Mouse (Mus musculus) neural tube, embryonic 15.5 days (tissue): ENCODE measurements at regions not wholly inside any gene's neighbourhood (a gene's known extent, or its start where the extent isn't known, plus 50 kb on each side); places are given as distances from the start of the nearest gene placed in this dataset.

Source experiments
- ATAC-seq: fragments of 200-750 bp; cut with Nextera tagmentation; 2 replicates; pipeline ENCODE4 v1.8.0; 2017; ENCODE audit warnings: mild to moderate bottlenecking, moderate TSS enrichment, moderate library complexity; ENCODE audit not compliant: low FRiP score
- H3K27ac ChIP-seq: fragments of 300-500 bp; sonication (generic); replicated peaks from 2 replicates; pipeline ENCODE4 v1.5.1; 2015; ENCODE audit warnings: mild to moderate bottlenecking, inconsistent platforms
- H3K27me3 ChIP-seq: fragments of 300-500 bp; sonication (generic); replicated peaks from 2 replicates; pipeline ENCODE4 v1.6.1; 2015; ENCODE audit warnings: inconsistent platforms
- H3K36me3 ChIP-seq: fragments of 300-500 bp; sonication (generic); 2 replicates; pipeline ENCODE4 v1.6.1; 2015; ENCODE audit warnings: inconsistent platforms
- H3K4me1 ChIP-seq: fragments of 300-500 bp; sonication (generic); 2 replicates; pipeline ENCODE4 v1.6.1; 2015; ENCODE audit warnings: inconsistent platforms
- H3K4me2 ChIP-seq: fragments of 300-500 bp; sonication (generic); 2 replicates; pipeline ENCODE4 v1.6.1; 2015; ENCODE audit warnings: inconsistent platforms, mild to moderate bottlenecking, moderate library complexity
- H3K4me3 ChIP-seq: fragments of 300-500 bp; sonication (generic); replicated peaks from 2 replicates; pipeline ENCODE4 v1.5.1; 2015; ENCODE audit warnings: mild to moderate bottlenecking, inconsistent platforms
- H3K9ac ChIP-seq: fragments of 300-500 bp; sonication (generic); replicated peaks from 2 replicates; pipeline ENCODE4 v1.6.1; 2015; ENCODE audit warnings: mild to moderate bottlenecking, inconsistent platforms
- H3K9me3 ChIP-seq: fragments of 300-500 bp; sonication (generic); replicated peaks from 2 replicates; pipeline ENCODE4 v1.6.1; 2016; ENCODE audit warnings: inconsistent platforms
- WGBS: fragments of 180-500 bp; shearing (Covaris S2); methylation state at CpG from one replicate; pipeline ENCODE4 v1.1.7; 2015; ENCODE audit warnings: mixed read lengths; 5-methylcytosine and 5-hydroxymethylcytosine counted together

GRCm38 (mm10) chr7:70972023-70972400, 379.3 kb downstream of the Gm10295 start:
- Histone ChIP-seq H3K27ac (no peak overlapping the region), H3K4me2 (no peak overlapping the region), H3K4me1 (no peaks in the 10 kb centered on the region), H3K9ac (no peak overlapping the region), H3K36me3 (no peaks in the 10 kb centered on the region), H3K4me3 (no peak overlapping the region), H3K9me3 (no peaks in the 10 kb centered on the region), H3K27me3 (no peaks in the 10 kb centered on the region)
- WGBS = 24% methylated on average over 3 of the region's 3 CpGs
- no peak for ATAC-seq

- Histone ChIP-seq H3K36me3 (no peaks in the 10 kb centered on the region), H3K4me3 (no peak overlapping the region), H3K4me1 (no peaks in the 10 kb centered on the region), H3K9ac (no peak overlapping the region), H3K27ac (no peak overlapping the region), H3K4me2 (no peak overlapping the region), H3K9me3 (no peaks in the 10 kb centered on the region), H3K27me3 (no peaks in the 10 kb centered on the region)
- ATAC-seq = no peak
- 17% methylated on average over 6 of the region's 6 CpGs for WGBS
These were observed 379.8 kb downstream of the Gm10295 start for GRCm38 (mm10) chr7:70971323-70972022.

- H3K27me3 ChIP-seq = no peaks in the 10 kb centered on the region
- no peak overlapping the region for H3K9ac ChIP-seq
- 62% methylated on average over 4 of the region's 4 CpGs for WGBS
- H3K27ac ChIP-seq = no peak overlapping the region
- no peak overlapping the region for H3K4me3 ChIP-seq
- no peaks in the 10 kb centered on the region for H3K9me3 ChIP-seq
- no peaks in the 10 kb centered on the region for H3K36me3 ChIP-seq
- ATAC-seq = no peak
- H3K4me2 ChIP-seq = no peak overlapping the region
- H3K4me1 ChIP-seq = no peaks in the 10 kb centered on the region
These were observed 398.8 kb downstream of the Gm10295 start for GRCm38 (mm10) chr7:70952318-70952959.

- H3K36me3 ChIP-seq = no peaks in the 10 kb centered on the region
- no peak overlapping the region for H3K4me2 ChIP-seq
- H3K9ac ChIP-seq = no peak overlapping the region
- H3K27ac ChIP-seq = no peak overlapping the region
- H3K9me3 ChIP-seq = no peaks in the 10 kb centered on the region
- ATAC-seq = no peak
- no peaks in the 10 kb centered on the region for H3K4me1 ChIP-seq
- H3K4me3 ChIP-seq = no peak overlapping the region
- WGBS = 77% methylated on average over 5 of the region's 5 CpGs
- H3K27me3 ChIP-seq = no peaks in the 10 kb centered on the region
These were observed 403.0 kb downstream of the Gm10295 start for GRCm38 (mm10) chr7:70948281-70948680.

GRCm38 (mm10) chr7:70946260-70946659, 405.0 kb downstream of the Gm10295 start:
- Histone ChIP-seq H3K4me1 (no peaks in the 10 kb centered on the region), H3K4me2 (no peak overlapping the region), H3K36me3 (no peaks in the 10 kb centered on the region), H3K27me3 (no peaks in the 10 kb centered on the region), H3K9ac (no peak overlapping the region), H3K9me3 (no peaks in the 10 kb centered on the region), H3K27ac (no peak overlapping the region), H3K4me3 (no peak overlapping the region)
- ATAC-seq = no peak
- WGBS = 67% methylated on average over 2 of the region's 2 CpGs

GRCm38 (mm10) chr7:70930911-70931310, 420.4 kb downstream of the Gm10295 start:
- Histone ChIP-seq H3K4me3 (no peak overlapping the region), H3K36me3 (no peaks in the 10 kb centered on the region)
- ATAC-seq = no peak

GRCm38 (mm10) chr7:70929935-70930334, 421.4 kb downstream of the Gm10295 start:
- H3K36me3 ChIP-seq = no peaks in the 10 kb centered on the region
- H3K4me2 ChIP-seq = peak overlapping the region; percentile 52
- H3K4me3 ChIP-seq = peak overlapping the region; percentile 29
- WGBS = 19% methylated on average over 11 of the region's 11 CpGs
- no peak overlapping the region for H3K9ac ChIP-seq
- no peaks in the 10 kb centered on the region for H3K9me3 ChIP-seq
- H3K27me3 ChIP-seq = no peaks in the 10 kb centered on the region
- H3K4me1 ChIP-seq = peaks cover 7% of the 10 kb centered on the region
- no peak overlapping the region for H3K27ac ChIP-seq
- no peak for ATAC-seq

More at GRCm38 (mm10) chr7:70930911-70931310, 420.4 kb downstream of the Gm10295 start:
- no peaks in the 10 kb centered on the region for H3K27me3 ChIP-seq
- H3K4me2 ChIP-seq = no peak overlapping the region
- 26% methylated on average over 6 of the region's 6 CpGs for WGBS
- H3K27ac ChIP-seq = no peak overlapping the region
- H3K4me1 ChIP-seq = peaks cover 7% of the 10 kb centered on the region
- no peaks in the 10 kb centered on the region for H3K9me3 ChIP-seq
- H3K9ac ChIP-seq = no peak overlapping the region

- no peak overlapping the region for H3K4me2 ChIP-seq
- 40% methylated on average over 3 of the region's 3 CpGs for WGBS
- H3K27ac ChIP-seq = no peak overlapping the region
- H3K9me3 ChIP-seq = no peaks in the 10 kb centered on the region
- ATAC-seq = no peak
- no peaks in the 10 kb centered on the region for H3K36me3 ChIP-seq
- H3K27me3 ChIP-seq = no peaks in the 10 kb centered on the region
- no peak overlapping the region for H3K9ac ChIP-seq
- peaks cover 7% of the 10 kb centered on the region for H3K4me1 ChIP-seq
- H3K4me3 ChIP-seq = no peak overlapping the region
These were observed 423.3 kb downstream of the Gm10295 start for GRCm38 (mm10) chr7:70928001-70928400.

- Histone ChIP-seq H3K4me1 (no peaks in the 10 kb centered on the region), H3K36me3 (no peaks in the 10 kb centered on the region), H3K9me3 (no peaks in the 10 kb centered on the region), H3K27me3 (no peaks in the 10 kb centered on the region), H3K4me2 (no peak overlapping the region), H3K4me3 (no peak overlapping the region), H3K9ac (no peak overlapping the region), H3K27ac (no peak overlapping the region)
- ATAC-seq = no peak
- 25% methylated on average over 4 of the region's 4 CpGs for WGBS
These were observed 434.3 kb downstream of the Gm10295 start for GRCm38 (mm10) chr7:70917016-70917415.

GRCm38 (mm10) chr7:70908921-70909320, 442.4 kb downstream of the Gm10295 start:
- no peak overlapping the region for H3K9ac ChIP-seq
- H3K27ac ChIP-seq = no peak overlapping the region
- WGBS = 31% methylated on average over 3 of the region's 3 CpGs
- H3K4me2 ChIP-seq = no peak overlapping the region
- H3K9me3 ChIP-seq = no peaks in the 10 kb centered on the region
- no peaks in the 10 kb centered on the region for H3K27me3 ChIP-seq
- ATAC-seq = no peak
- no peaks in the 10 kb centered on the region for H3K36me3 ChIP-seq
- no peak overlapping the region for H3K4me3 ChIP-seq
- H3K4me1 ChIP-seq = no peaks in the 10 kb centered on the region

- ATAC-seq = no peak
- Histone ChIP-seq H3K4me2 (no peak overlapping the region), H3K4me1 (no peaks in the 10 kb centered on the region), H3K36me3 (no peaks in the 10 kb centered on the region), H3K9me3 (no peaks in the 10 kb centered on the region), H3K27ac (no peak overlapping the region), H3K27me3 (no peaks in the 10 kb centered on the region), H3K9ac (no peak overlapping the region), H3K4me3 (no peak overlapping the region)
- WGBS = 94% methylated on average over 2 of the region's 2 CpGs
These were observed 459.6 kb downstream of the Gm10295 start for GRCm38 (mm10) chr7:70891700-70892099.

GRCm38 (mm10) chr7:70880496-70880895, 470.8 kb downstream of the Gm10295 start:
- no peak overlapping the region for H3K27ac ChIP-seq
- WGBS = 50% methylated on average over 2 of the region's 2 CpGs
- H3K4me2 ChIP-seq = no peak overlapping the region
- no peak for ATAC-seq
- no peaks in the 10 kb centered on the region for H3K27me3 ChIP-seq
- H3K36me3 ChIP-seq = no peaks in the 10 kb centered on the region
- no peak overlapping the region for H3K4me3 ChIP-seq
- no peaks in the 10 kb centered on the region; the same call in 1 of the 2 replicates for H3K9me3 ChIP-seq
- no peaks in the 10 kb centered on the region for H3K4me1 ChIP-seq
- H3K9ac ChIP-seq = no peak overlapping the region
